Mouse (Mus musculus): ENCODE measurements around the gene Rps15. TPM values are rescaled to one million over a fixed set of nuclear protein-coding genes. Genes with fewer than 3 reads are reported as not detected.

The Rps15 gene
- polyA plus RNA-seq, 1 experiment from 2014 or later: 708 TPM

DNA sequence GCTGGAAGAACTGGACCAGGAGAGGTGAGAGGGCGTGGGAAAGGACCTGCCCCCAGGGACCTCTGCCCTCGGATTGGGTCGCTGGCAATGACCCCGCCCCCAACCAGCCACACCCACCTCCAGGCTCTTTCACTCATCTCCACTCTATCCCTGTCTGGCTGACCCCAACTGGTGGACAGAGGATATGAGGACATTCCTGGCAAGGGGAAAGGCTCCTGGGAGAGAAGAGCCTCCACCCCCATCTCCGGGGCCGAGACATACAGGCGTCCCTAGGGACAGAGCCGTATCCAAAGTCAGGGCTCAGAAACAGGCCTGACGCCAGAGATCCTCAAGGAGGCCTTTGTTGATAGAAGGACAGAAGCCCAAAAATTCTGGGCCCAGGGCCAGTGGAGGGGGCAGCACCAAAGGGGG is 10.2 kb downstream of the Rps15 start:
- Histone ChIP-seq H3K9ac (ENCODE audit: low read depth, low read length) (no peak overlapping the region), H3K27me3 (replicated peaks; ENCODE audit: control insufficient read depth, insufficient read depth, low read length) (peaks cover 71% of the 10 kb centered on the region)
- 13% methylated on average over 9 of the region's 9 CpGs for WGBS

DNA sequence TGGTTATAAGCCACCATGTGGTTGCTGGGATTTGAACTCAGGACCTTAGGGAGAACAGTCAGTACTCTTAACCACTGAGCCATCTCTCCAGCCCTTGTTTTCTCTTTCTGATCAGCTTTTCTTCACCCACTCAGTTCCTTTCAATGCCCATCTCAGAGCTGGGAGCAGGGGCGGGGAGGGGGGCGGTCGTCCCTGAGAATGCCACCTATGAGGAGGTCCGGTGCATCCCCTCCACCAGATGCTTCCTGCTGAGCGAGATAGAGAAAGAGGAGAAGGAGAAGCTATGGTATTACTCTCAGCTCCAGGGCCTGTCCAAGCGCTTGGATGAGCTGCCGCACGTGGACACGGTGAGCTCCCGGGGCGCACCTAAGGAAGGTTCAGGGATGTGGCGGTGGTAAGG is 12.2 kb downstream of the Rps15 start:
- TF ChIP-seq CTCF (IDR thresholded peaks at IDR 0.05; ENCODE audit: low read depth): no peak
- no peak overlapping the region for H3K9ac ChIP-seq (ENCODE audit: low read depth, low read length)
- peak overlapping the region; percentile 45; the same call in 1 of the 2 replicates for H3K4me2 ChIP-seq (replicated peaks; ENCODE audit: low read depth)
- H3K4me3 ChIP-seq (ENCODE audit: low read depth, low read length): no peak overlapping the region; the same call in 1 of the 2 replicates
- ATAC-seq: 0 out of 2 replicates have a peak, but pooled peaks have one; percentile 6
- H3K27ac ChIP-seq (ENCODE audit: low read depth, low read length): no peak overlapping the region
- no peaks in the 10 kb centered on the region for H3K9me3 ChIP-seq (ENCODE audit: control insufficient read depth)
- 21% methylated on average over 12 of the region's 12 CpGs for WGBS
- H3K36me3 ChIP-seq (ENCODE audit: control insufficient read depth, insufficient read depth): no peaks in the 10 kb centered on the region; the same call in 1 of the 2 replicates
- H3K27me3 ChIP-seq (replicated peaks; ENCODE audit: control insufficient read depth, insufficient read depth, low read length): peaks cover 55% of the 10 kb centered on the region
- H3K4me1 ChIP-seq (replicated peaks; ENCODE audit: control insufficient read depth, insufficient read depth, low read length): no peaks in the 10 kb centered on the region

More for the DNA sequence above, 10.2 kb downstream of the Rps15 start:
- Histone ChIP-seq H3K4me1 (replicated peaks; ENCODE audit: control insufficient read depth, insufficient read depth, low read length) (no peaks in the 10 kb centered on the region), H3K4me2 (replicated peaks; ENCODE audit: low read depth) (peak overlapping the region; percentile 14), H3K36me3 (ENCODE audit: control insufficient read depth, insufficient read depth) (no peaks in the 10 kb centered on the region; the same call in 1 of the 2 replicates), H3K9me3 (ENCODE audit: control insufficient read depth) (no peaks in the 10 kb centered on the region), H3K27ac (ENCODE audit: low read depth, low read length) (no peak overlapping the region), H3K4me3 (ENCODE audit: low read depth, low read length) (no peak overlapping the region)
- no peak; the same call in 1 of the 2 replicates for ATAC-seq
- 0 out of 2 replicates have a peak, but pooled peaks have one; percentile 20 for TF ChIP-seq CTCF (IDR thresholded peaks at IDR 0.05; ENCODE audit: low read depth)

DNA sequence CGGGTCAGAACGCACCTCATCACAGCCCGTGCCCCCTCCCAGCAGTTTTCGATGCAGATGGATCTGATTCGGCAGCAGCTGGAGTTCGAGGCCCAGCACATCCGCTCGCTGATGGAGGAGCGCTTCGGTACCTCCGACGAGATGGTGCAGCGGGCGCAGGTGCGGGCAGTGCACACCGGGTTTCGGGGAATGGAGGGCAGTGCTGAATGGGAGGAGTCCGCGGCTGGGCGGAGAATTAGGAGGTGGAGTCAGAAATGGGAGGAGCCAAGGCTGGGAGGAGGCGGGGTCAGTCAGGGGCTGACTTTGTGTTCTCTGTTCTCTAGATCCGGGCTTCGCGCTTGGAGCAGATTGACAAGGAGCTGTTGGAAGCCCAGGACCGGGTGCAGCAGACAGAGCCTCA is 12.6 kb downstream of the Rps15 start:
- Histone ChIP-seq H3K4me2 (replicated peaks; ENCODE audit: low read depth) (peak overlapping the region; percentile 45), H3K9ac (ENCODE audit: low read depth, low read length) (no peak overlapping the region)
- ATAC-seq: peak; percentile 37; the same call in 1 of the 2 replicates

DNA sequence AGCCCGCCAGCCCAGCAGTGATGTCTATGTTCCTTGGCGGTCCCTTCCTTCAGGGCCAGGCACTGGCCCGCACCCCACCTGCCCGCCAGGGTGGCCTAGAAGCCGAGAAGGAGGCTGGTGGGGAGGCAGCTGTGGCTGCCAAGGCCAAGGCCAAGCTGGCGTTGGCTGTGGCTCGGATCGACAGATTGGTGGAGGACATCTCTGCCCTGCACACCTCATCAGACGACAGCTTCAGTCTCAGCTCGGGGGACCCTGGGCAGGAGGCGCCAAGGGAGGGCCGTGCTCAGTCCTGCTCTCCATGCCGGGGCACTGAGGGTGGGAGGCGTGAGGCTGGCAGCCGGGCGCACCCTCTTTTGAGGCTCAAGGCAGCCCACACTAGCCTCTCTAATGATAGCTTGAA is 19.3 kb downstream of the Rps15 start:
- peaks cover 4% of the 10 kb centered on the region; the same call in 1 of the 2 replicates for H3K4me1 ChIP-seq (replicated peaks; ENCODE audit: control insufficient read depth, insufficient read depth, low read length)
- H3K27me3 ChIP-seq (replicated peaks; ENCODE audit: control insufficient read depth, insufficient read depth, low read length): peaks cover 47% of the 10 kb centered on the region
- H3K4me2 ChIP-seq (replicated peaks; ENCODE audit: low read depth): no peak overlapping the region
- TF ChIP-seq CTCF (IDR thresholded peaks at IDR 0.05; ENCODE audit: low read depth): no peak
- no peak overlapping the region for H3K27ac ChIP-seq (ENCODE audit: low read depth, low read length)
- H3K9ac ChIP-seq (ENCODE audit: low read depth, low read length): no peak overlapping the region
- 83% methylated on average over 16 of the region's 16 CpGs for WGBS
- H3K4me3 ChIP-seq (ENCODE audit: low read depth, low read length): no peak overlapping the region
- no peaks in the 10 kb centered on the region for H3K9me3 ChIP-seq (ENCODE audit: control insufficient read depth)
- ATAC-seq: no peak
- H3K36me3 ChIP-seq (ENCODE audit: control insufficient read depth, insufficient read depth): no peaks in the 10 kb centered on the region; the same call in 1 of the 2 replicates

More for the DNA sequence above, 12.6 kb downstream of the Rps15 start:
- Histone ChIP-seq H3K4me3 (ENCODE audit: low read depth, low read length) (no peak overlapping the region; the same call in 1 of the 2 replicates), H3K27ac (ENCODE audit: low read depth, low read length) (no peak overlapping the region), H3K4me1 (replicated peaks; ENCODE audit: control insufficient read depth, insufficient read depth, low read length) (no peaks in the 10 kb centered on the region), H3K27me3 (replicated peaks; ENCODE audit: control insufficient read depth, insufficient read depth, low read length) (peaks cover 51% of the 10 kb centered on the region), H3K36me3 (ENCODE audit: control insufficient read depth, insufficient read depth) (no peaks in the 10 kb centered on the region; the same call in 1 of the 2 replicates), H3K9me3 (ENCODE audit: control insufficient read depth) (no peaks in the 10 kb centered on the region)
- WGBS: 10% methylated on average over 25 of the region's 25 CpGs
- TF ChIP-seq CTCF (IDR thresholded peaks at IDR 0.05; ENCODE audit: low read depth): no peak

DNA sequence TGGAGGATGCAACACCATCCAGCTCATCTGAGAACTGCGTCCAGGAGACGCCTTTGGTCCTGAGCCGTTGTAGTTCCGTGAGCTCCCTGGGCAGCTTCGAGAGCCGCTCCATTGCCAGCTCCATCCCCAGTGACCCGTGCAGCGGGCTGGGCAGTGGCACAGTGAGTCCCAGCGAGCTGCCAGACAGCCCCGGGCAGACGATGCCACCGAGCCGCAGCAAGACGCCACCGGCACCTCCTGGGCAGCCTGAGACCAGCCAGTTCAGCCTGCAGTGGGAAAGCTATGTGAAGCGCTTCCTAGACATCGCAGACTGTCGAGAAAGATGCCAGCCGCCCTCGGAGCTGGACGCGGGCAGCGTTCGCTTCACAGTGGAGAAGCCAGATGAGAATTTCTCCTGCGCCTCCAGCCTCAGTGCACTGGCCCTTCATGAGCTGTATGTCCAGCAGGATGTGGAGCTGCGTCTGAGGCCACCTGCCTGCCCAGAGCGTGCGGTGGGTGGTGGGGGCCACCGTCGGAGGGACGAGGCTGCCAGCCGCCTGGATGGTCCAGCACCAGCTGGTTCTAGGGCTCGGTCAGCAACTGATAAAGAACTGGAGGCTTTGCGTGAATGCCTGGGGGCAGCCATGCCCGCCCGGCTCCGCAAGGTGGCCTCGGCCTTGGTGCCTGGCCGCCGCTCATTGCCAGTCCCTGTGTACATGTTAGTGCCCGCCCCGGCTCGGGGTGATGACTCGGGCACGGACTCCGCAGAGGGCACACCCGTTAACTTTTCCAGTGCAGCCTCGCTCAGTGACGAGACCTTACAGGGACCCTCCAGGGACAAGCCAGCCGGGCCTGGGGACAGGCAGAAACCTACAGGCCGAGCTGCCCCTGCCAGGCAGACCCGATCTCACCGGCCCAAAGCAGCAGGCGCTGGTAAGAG is 20.6 kb downstream of the Rps15 start:
- peak overlapping the region; percentile 7; the same call in 1 of the 2 replicates for H3K27ac ChIP-seq (ENCODE audit: low read depth, low read length)
- no peaks in the 10 kb centered on the region for H3K9me3 ChIP-seq (ENCODE audit: control insufficient read depth)
- peaks cover 4% of the 10 kb centered on the region; the same call in 1 of the 2 replicates for H3K4me1 ChIP-seq (replicated peaks; ENCODE audit: control insufficient read depth, insufficient read depth, low read length)
- no peak for TF ChIP-seq CTCF (IDR thresholded peaks at IDR 0.05; ENCODE audit: low read depth)
- no peak for ATAC-seq
- no peak overlapping the region for H3K4me3 ChIP-seq (ENCODE audit: low read depth, low read length)
- H3K4me2 ChIP-seq (replicated peaks; ENCODE audit: low read depth): no peak overlapping the region
- H3K27me3 ChIP-seq (replicated peaks; ENCODE audit: control insufficient read depth, insufficient read depth, low read length): peaks cover 47% of the 10 kb centered on the region
- H3K36me3 ChIP-seq (ENCODE audit: control insufficient read depth, insufficient read depth): 0 out of 2 replicates have a peak, but pooled peaks cover 8% of the 10 kb centered on the region
- 61% methylated on average over 54 of the region's 54 CpGs for WGBS
- no peak overlapping the region for H3K9ac ChIP-seq (ENCODE audit: low read depth, low read length)

DNA sequence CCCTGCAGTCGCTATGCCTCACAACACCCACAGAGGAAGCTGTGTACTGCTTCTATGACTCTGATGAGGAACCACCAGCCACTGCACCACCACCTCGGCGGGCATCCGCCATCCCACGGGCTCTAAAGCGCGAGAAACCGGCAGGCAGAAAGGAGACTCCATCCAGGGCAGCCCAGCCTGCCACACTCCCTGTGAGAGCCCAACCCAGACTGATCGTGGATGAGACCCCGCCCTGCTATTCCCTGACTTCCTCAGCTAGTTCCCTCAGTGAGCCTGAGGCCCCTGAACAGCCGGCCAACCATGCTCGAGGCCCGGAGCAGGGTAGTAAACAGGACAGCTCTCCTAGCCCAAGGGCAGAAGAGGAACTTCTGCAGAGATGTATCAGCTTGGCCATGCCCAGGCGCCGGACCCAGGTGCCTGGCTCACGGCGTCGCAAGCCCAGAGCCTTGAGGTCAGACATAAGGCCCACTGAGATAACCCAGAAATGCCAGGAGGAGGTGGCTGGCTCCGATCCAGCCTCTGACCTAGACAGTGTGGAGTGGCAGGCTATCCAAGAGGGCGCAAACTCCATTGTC is 21.5 kb downstream of the Rps15 start:
- H3K27ac ChIP-seq (ENCODE audit: low read depth, low read length): no peak overlapping the region
- peaks cover 17% of the 10 kb centered on the region for H3K36me3 ChIP-seq (ENCODE audit: control insufficient read depth, insufficient read depth)
- WGBS: 34% methylated on average over 20 of the region's 20 CpGs
- no peak for ATAC-seq
- peaks cover 4% of the 10 kb centered on the region; the same call in 1 of the 2 replicates for H3K4me1 ChIP-seq (replicated peaks; ENCODE audit: control insufficient read depth, insufficient read depth, low read length)
- H3K9me3 ChIP-seq (ENCODE audit: control insufficient read depth): no peaks in the 10 kb centered on the region
- H3K27me3 ChIP-seq (replicated peaks; ENCODE audit: control insufficient read depth, insufficient read depth, low read length): peaks cover 47% of the 10 kb centered on the region
- 0 out of 2 replicates have a peak overlapping the region, but pooled peaks have one; percentile 1 for H3K4me3 ChIP-seq (ENCODE audit: low read depth, low read length)
- no peak overlapping the region for H3K9ac ChIP-seq (ENCODE audit: low read depth, low read length)
- H3K4me2 ChIP-seq (replicated peaks; ENCODE audit: low read depth): no peak overlapping the region
- TF ChIP-seq CTCF (IDR thresholded peaks at IDR 0.05; ENCODE audit: low read depth): no peak
